Comparison of ENCODE assay signal across 10 mouse cellular contexts in the genomic region with DNA sequence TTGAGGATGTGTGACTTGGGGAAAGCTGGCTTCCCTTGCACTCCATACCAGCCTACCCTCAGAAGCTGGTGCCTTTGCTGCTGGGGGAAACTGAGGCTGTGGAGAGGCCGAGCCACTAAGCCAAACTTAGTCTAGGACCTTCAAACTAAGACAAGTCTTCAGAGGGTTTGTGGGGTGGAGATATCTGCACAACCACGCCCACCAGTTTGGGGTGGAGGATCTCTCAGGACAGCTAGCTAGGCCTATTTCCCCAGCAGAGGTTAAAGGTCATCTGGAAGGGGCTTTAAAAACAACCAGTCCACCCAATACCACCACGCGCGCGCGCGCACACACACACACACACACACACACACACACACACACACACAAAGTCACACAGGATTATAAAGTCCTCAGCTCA. TPM values are rescaled to one million over a fixed set of nuclear protein-coding genes. Genes with fewer than 3 reads are reported as not detected.
DNase-seq lines count a peak whose midpoint lies in the region; ATAC-seq and TF ChIP-seq lines count a peak whose summit lies in the region.
"Had no signal": no experiment of that assay in that cellular context is flagged by ENCODE, and none has a peak within 500 bp of the region (broad histone marks: within the 10 kb centered on the region; RNA-seq: fewer than 3 reads in every experiment).

No protein-coding gene starts in this region.

- H3K9ac ChIP-seq in kidney, postnatal 0 days (ENCODE audit: low read depth, low read length): no peak overlapping the region
- peak overlapping the region; percentile 92 for H3K9ac ChIP-seq in embryonic facial prominence, embryonic 14.5 days (ENCODE audit: low read depth, low read length)
- peak overlapping the region; percentile 98 for H3K9ac ChIP-seq in limb, embryonic 12.5 days (replicated peaks)

- no peak overlapping the region for H3K27ac ChIP-seq in kidney, postnatal 0 days
- H3K27ac ChIP-seq in embryonic facial prominence, embryonic 14.5 days (replicated peaks; ENCODE audit: low read depth, low read length): peak overlapping the region; percentile 90; the same call in 1 of the 2 replicates
- peak overlapping the region; percentile 94 for H3K27ac ChIP-seq in limb, embryonic 12.5 days

- H3K36me3 ChIP-seq in kidney, postnatal 0 days (ENCODE audit: insufficient read depth, low read length): no peaks in the 10 kb centered on the region
- no peaks in the 10 kb centered on the region for H3K36me3 ChIP-seq in embryonic facial prominence, embryonic 14.5 days (ENCODE audit: control insufficient read depth, insufficient read depth, low read length)
- H3K36me3 ChIP-seq in limb, embryonic 12.5 days: peaks cover 6% of the 10 kb centered on the region

- no peaks in the 10 kb centered on the region for H3K9me3 ChIP-seq in kidney, postnatal 0 days (replicated peaks; ENCODE audit: low read length)
- H3K9me3 ChIP-seq in embryonic facial prominence, embryonic 14.5 days (ENCODE audit: control insufficient read depth, low read length): no peaks in the 10 kb centered on the region
- H3K9me3 ChIP-seq in limb, embryonic 12.5 days: no peaks in the 10 kb centered on the region

- H3K4me3 ChIP-seq in kidney, postnatal 0 days (replicated peaks; ENCODE audit: low read depth, low read length): no peak overlapping the region; the same call in 1 of the 2 replicates
- H3K4me3 ChIP-seq in embryonic facial prominence, embryonic 14.5 days (ENCODE audit: low read depth, low read length): peak overlapping the region; percentile 78
- peak overlapping the region; percentile 97 for H3K4me3 ChIP-seq in limb, embryonic 12.5 days (replicated peaks)

- no peak for TF ChIP-seq CTCF in kidney, postnatal 0 days (IDR thresholded peaks at IDR 0.05; ENCODE audit: low read depth)

- no peaks in the 10 kb centered on the region; the same call in 1 of the 2 replicates for H3K4me1 ChIP-seq in kidney, postnatal 0 days (replicated peaks; ENCODE audit: insufficient read depth, low read length)
- peaks cover 33% of the 10 kb centered on the region for H3K4me1 ChIP-seq in embryonic facial prominence, embryonic 14.5 days (ENCODE audit: control insufficient read depth, insufficient read depth, low read length)
- peaks cover 62% of the 10 kb centered on the region for H3K4me1 ChIP-seq in limb, embryonic 12.5 days (replicated peaks)

- no peak for ATAC-seq in kidney, postnatal 0 days (replicated peaks; ENCODE audit: low FRiP score, low read depth)
- ATAC-seq in embryonic facial prominence, embryonic 14.5 days (ENCODE audit: low read depth): no peak
- no peak for ATAC-seq in limb, embryonic 12.5 days (ENCODE audit: insufficient number of reproducible peaks, insufficient read depth, low FRiP score, low TSS enrichment, low read depth)
- ATAC-seq: Patski had no signal

- H3K27me3 ChIP-seq in kidney, postnatal 0 days (ENCODE audit: insufficient read depth, low read length): no peaks in the 10 kb centered on the region
- no peaks in the 10 kb centered on the region; the same call in none of the 2 replicates for H3K27me3 ChIP-seq in embryonic facial prominence, embryonic 14.5 days (replicated peaks; ENCODE audit: control insufficient read depth, insufficient read depth, low read length)
- no peaks in the 10 kb centered on the region; the same call in 1 of the 2 replicates for H3K27me3 ChIP-seq in limb, embryonic 12.5 days
- H3K27me3 ChIP-seq: Patski had no signal

- peak overlapping the region; percentile 92 for H3K4me2 ChIP-seq in kidney, postnatal 0 days (ENCODE audit: low read length)
- peak overlapping the region; percentile 76 for H3K4me2 ChIP-seq in embryonic facial prominence, embryonic 14.5 days (ENCODE audit: low read depth, low read length)
- H3K4me2 ChIP-seq in limb, embryonic 12.5 days: peak overlapping the region; percentile 67

- WGBS in kidney, postnatal 0 days: 62% methylated on average over 8 of the region's 8 CpGs
- 44% methylated on average over 8 of the region's 8 CpGs for WGBS in embryonic facial prominence, embryonic 14.5 days
- WGBS in limb, embryonic 12.5 days: 39% methylated on average over 8 of the region's 8 CpGs

- peak; percentile 67 for DNase-seq in embryo, embryonic 10 days (ENCODE audit: low spot score)
- DNase-seq in embryo, embryonic 9.5 days (ENCODE audit: extremely low spot score): no peak
- DNase-seq in kidney, postnatal 0 days (ENCODE audit: low spot score): no peak
- DNase-seq in kidney, postnatal 25 days: no peak
- no peak for DNase-seq in embryonic facial prominence, embryonic 14.5 days (ENCODE audit: low spot score)
- no peak for DNase-seq in natural killer cell, adult 2 months (ENCODE audit: low spot score in 2 of 2)
- DNase-seq in frontal cortex, postnatal 25 days (ENCODE audit: low spot score in 2 of 2): no peak
- DNase-seq: gastrocnemius, postnatal 36 days had no signal

RNA-seq across cellular contexts. Expression of gene Prrx2, which starts 11.5 kb away (rescaled TPM):
- 5.8 and 6.9 TPM in 2 replicates for polyA plus RNA-seq in kidney, postnatal 0 days (2015; fragmentation: Nextera tagmentation; extraction: Ambion mirVana)
- 63.8 and 68.0 TPM in 2 replicates for polyA plus RNA-seq in embryonic facial prominence, embryonic 14.5 days (2014; fragmentation: Nextera tagmentation; extraction: Ambion mirVana)
- polyA plus RNA-seq in limb, embryonic 12.5 days (2016; fragmentation: Nextera tagmentation; extraction: Ambion mirVana): 194 and 201 TPM in 2 replicates

RNA-seq across cellular contexts. Expression of gene Asb6, which starts 16.1 kb away (rescaled TPM):
- polyA plus RNA-seq in kidney, postnatal 0 days (2015; fragmentation: Nextera tagmentation; extraction: Ambion mirVana): 26.1 and 26.9 TPM in 2 replicates
- polyA plus RNA-seq in embryonic facial prominence, embryonic 14.5 days (2014; fragmentation: Nextera tagmentation; extraction: Ambion mirVana): 26.6 and 30.4 TPM in 2 replicates
- 44.9 and 47.4 TPM in 2 replicates for polyA plus RNA-seq in limb, embryonic 12.5 days (2016; fragmentation: Nextera tagmentation; extraction: Ambion mirVana)

RNA-seq across cellular contexts. Expression of gene Ntmt1, which starts 38.6 kb away (rescaled TPM):
- polyA plus RNA-seq in kidney, postnatal 0 days (2015; fragmentation: Nextera tagmentation; extraction: Ambion mirVana): 77.4 and 81.4 TPM in 2 replicates
- polyA plus RNA-seq in embryonic facial prominence, embryonic 14.5 days (2014; fragmentation: Nextera tagmentation; extraction: Ambion mirVana): 81.7 and 85.6 TPM in 2 replicates
- 103 and 108 TPM in 2 replicates for polyA plus RNA-seq in limb, embryonic 12.5 days (2016; fragmentation: Nextera tagmentation; extraction: Ambion mirVana)

RNA-seq across cellular contexts. Expression of gene 1700001O22Rik, which starts 42.8 kb away (rescaled TPM):
- 4.6 TPM in 2 replicates for polyA plus RNA-seq in kidney, postnatal 0 days (2015; fragmentation: Nextera tagmentation; extraction: Ambion mirVana)
- polyA plus RNA-seq in embryonic facial prominence, embryonic 14.5 days (2014; fragmentation: Nextera tagmentation; extraction: Ambion mirVana): 1.9 and 2.5 TPM in 2 replicates
- 3.1 and 5.4 TPM in 2 replicates for polyA plus RNA-seq in limb, embryonic 12.5 days (2016; fragmentation: Nextera tagmentation; extraction: Ambion mirVana)
